ENCODE assay signal across 24 mouse cellular contexts in genomic region chr12:12294380-12295171, GRCm38 (mm10). TPM values are rescaled to one million over a fixed set of nuclear protein-coding genes. Genes with fewer than 3 reads are reported as not detected.
A peak's percentile ranks its signal among the peaks of the same experiment; 100 is the strongest.
DNase-seq lines count a peak whose midpoint lies in the region; ATAC-seq and TF ChIP-seq lines count a peak whose summit lies in the region.
"Had no signal": no experiment of that assay in that cellular context is flagged by ENCODE, and none has a peak within 500 bp of the region (broad histone marks: within the 10 kb centered on the region; RNA-seq: fewer than 3 reads in every experiment).

No protein-coding gene starts in this region.

- TF ChIP-seq CTCF in liver, postnatal 0 days (IDR thresholded peaks at IDR 0.05; ENCODE audit: low read depth) = no peak
- TF ChIP-seq CTCF in bone marrow macrophage, adult 2 months (IDR thresholded peaks at IDR 0.05; ENCODE audit: low read depth, low read length) = no peak

- H3K27me3 ChIP-seq in liver, postnatal 0 days (ENCODE audit: insufficient read depth, low read length) = no peaks in the 10 kb centered on the region
- H3K27me3 ChIP-seq in liver, embryonic 12.5 days (replicated peaks) = no peaks in the 10 kb centered on the region
- no peaks in the 10 kb centered on the region for H3K27me3 ChIP-seq in hindbrain, embryonic 14.5 days (ENCODE audit: control insufficient read depth, insufficient read depth, low read length)
- H3K27me3 ChIP-seq: embryonic facial prominence, embryonic 12.5 days; embryonic facial prominence, embryonic 15.5 days; forebrain, embryonic 12.5 days; forebrain, embryonic 15.5 days; hindbrain, embryonic 12.5 days had no signal

- no peaks in the 10 kb centered on the region for H3K9me3 ChIP-seq in liver, postnatal 0 days (ENCODE audit: low read length)
- H3K9me3 ChIP-seq in liver, embryonic 12.5 days (replicated peaks) = no peaks in the 10 kb centered on the region
- no peaks in the 10 kb centered on the region for H3K9me3 ChIP-seq in hindbrain, embryonic 14.5 days (ENCODE audit: control insufficient read depth, low read length)
- H3K9me3 ChIP-seq: embryonic facial prominence, embryonic 12.5 days; embryonic facial prominence, embryonic 15.5 days; forebrain, embryonic 12.5 days; forebrain, embryonic 15.5 days; hindbrain, embryonic 12.5 days had no signal

- H3K4me2 ChIP-seq in liver, postnatal 0 days (ENCODE audit: low read depth, low read length) = no peak overlapping the region
- no peak overlapping the region for H3K4me2 ChIP-seq in liver, embryonic 12.5 days
- H3K4me2 ChIP-seq in hindbrain, embryonic 14.5 days (replicated peaks) = no peak overlapping the region
- H3K4me2 ChIP-seq: embryonic facial prominence, embryonic 12.5 days; embryonic facial prominence, embryonic 15.5 days; forebrain, embryonic 12.5 days; forebrain, embryonic 15.5 days; heart, embryonic 11.5 days; hindbrain, embryonic 12.5 days had no signal

- ATAC-seq in liver, postnatal 0 days = peak; percentile 44
- ATAC-seq in liver, embryonic 12.5 days = no peak
- ATAC-seq in megakaryocyte, adult 5-6 weeks (ENCODE audit: poor library complexity, severe bottlenecking) = peak; percentile 87
- ATAC-seq in monocyte, adult 5-6 weeks (replicated peaks; ENCODE audit: insufficient number of reproducible peaks, low FRiP score, low TSS enrichment, poor library complexity, severe bottlenecking) = peak; percentile 67
- no peak for ATAC-seq in hindbrain, embryonic 14.5 days (ENCODE audit: low FRiP score)
- ATAC-seq: activated CD4-positive, CD25-positive, alpha-beta regulatory T cell, adult 4 months; forebrain, embryonic 15.5 days; hindbrain, embryonic 16.5 days had no signal

- no peak for DNase-seq in liver, postnatal 0 days
- no peak for DNase-seq in frontal cortex, adult 2 months (ENCODE audit: extremely low spot score in 1 of 2, low spot score in 1 of 2)
- DNase-seq in hindbrain, embryonic 14.5 days (ENCODE audit: low spot score) = no peak
- DNase-seq in spleen, postnatal 36 days (ENCODE audit: low spot score in 2 of 2) = no peak
- DNase-seq: adrenal gland, adult 8-10 months; adrenal gland, postnatal 25 days; cerebellum, adult 18-20 months; cerebellum, adult 9-10 months; cerebellum, postnatal 14 days; gastrocnemius, postnatal 10 days; gastrocnemius, postnatal 36 days; heart, adult 11 months had no signal

- no peak overlapping the region for H3K27ac ChIP-seq in liver, postnatal 0 days (ENCODE audit: low read depth)
- no peak overlapping the region for H3K27ac ChIP-seq in liver, embryonic 12.5 days
- H3K27ac ChIP-seq in bone marrow macrophage, adult 2 months (ENCODE audit: insufficient read depth, low read depth, low read length) = peak overlapping the region; percentile 18; the same call in 1 of the 2 replicates
- H3K27ac ChIP-seq in hindbrain, embryonic 14.5 days = no peak overlapping the region
- H3K27ac ChIP-seq: embryonic facial prominence, embryonic 12.5 days; embryonic facial prominence, embryonic 15.5 days; forebrain, embryonic 12.5 days; forebrain, embryonic 15.5 days; hindbrain, embryonic 12.5 days had no signal

- WGBS in liver, postnatal 0 days (ENCODE audit: insufficient replicate concordance) = 74% methylated on average over 5 of the region's 5 CpGs
- 66% methylated on average over 5 of the region's 5 CpGs for whole genome bisulfite sequencing in liver, embryonic 12.5 days (ENCODE audit: insufficient replicate concordance)
- WGBS in hindbrain, embryonic 14.5 days = 95% methylated on average over 5 of the region's 5 CpGs

- H3K9ac ChIP-seq in liver, postnatal 0 days (replicated peaks) = no peak overlapping the region
- H3K9ac ChIP-seq in liver, embryonic 12.5 days = no peak overlapping the region
- no peak overlapping the region for H3K9ac ChIP-seq in hindbrain, embryonic 14.5 days
- H3K9ac ChIP-seq: embryonic facial prominence, embryonic 12.5 days; embryonic facial prominence, embryonic 15.5 days; forebrain, embryonic 12.5 days; forebrain, embryonic 15.5 days; hindbrain, embryonic 12.5 days had no signal

- H3K4me1 ChIP-seq in liver, postnatal 0 days (ENCODE audit: insufficient read depth) = 0 out of 2 replicates have a peak, but pooled peaks cover 3% of the 10 kb centered on the region
- no peaks in the 10 kb centered on the region for H3K4me1 ChIP-seq in liver, embryonic 12.5 days
- peaks cover 48% of the 10 kb centered on the region for H3K4me1 ChIP-seq in bone marrow macrophage, adult 2 months (ENCODE audit: control insufficient read depth, insufficient read depth, low read length)
- peaks cover 8% of the 10 kb centered on the region for H3K4me1 ChIP-seq in hindbrain, embryonic 14.5 days (replicated peaks; ENCODE audit: control insufficient read depth, insufficient read depth, low read length)
- H3K4me1 ChIP-seq: embryonic facial prominence, embryonic 12.5 days had no signal

- TF ChIP-seq EP300 in liver, postnatal 0 days (IDR thresholded peaks at IDR 0.05; ENCODE audit: low read depth) = no peak

- no peak overlapping the region for H3K4me3 ChIP-seq in liver, postnatal 0 days (ENCODE audit: low read depth, low read length)
- no peak overlapping the region for H3K4me3 ChIP-seq in liver, embryonic 12.5 days
- H3K4me3 ChIP-seq in bone marrow macrophage, adult 2 months (ENCODE audit: insufficient read depth, low read length) = no peak overlapping the region
- H3K4me3 ChIP-seq in hindbrain, embryonic 14.5 days (replicated peaks; ENCODE audit: low read length) = no peak overlapping the region
- H3K4me3 ChIP-seq: embryonic facial prominence, embryonic 12.5 days; embryonic facial prominence, embryonic 15.5 days; forebrain, embryonic 12.5 days; forebrain, embryonic 15.5 days; hindbrain, embryonic 12.5 days had no signal

- no peaks in the 10 kb centered on the region for H3K36me3 ChIP-seq in liver, postnatal 0 days (replicated peaks; ENCODE audit: insufficient read depth, low read length)
- H3K36me3 ChIP-seq in liver, embryonic 12.5 days = no peaks in the 10 kb centered on the region
- H3K36me3 ChIP-seq in hindbrain, embryonic 14.5 days (replicated peaks; ENCODE audit: control insufficient read depth, insufficient read depth) = no peaks in the 10 kb centered on the region
- H3K36me3 ChIP-seq: embryonic facial prominence, embryonic 12.5 days; embryonic facial prominence, embryonic 15.5 days; forebrain, embryonic 12.5 days; forebrain, embryonic 15.5 days; hindbrain, embryonic 12.5 days had no signal

- TF ChIP-seq POLR2A in bone marrow macrophage, adult 2 months (IDR thresholded peaks at IDR 0.05; ENCODE audit: borderline replicate concordance, low read depth, low read length) = no peak

RNA-seq across cellular contexts. Expression of gene Fam49a, which starts 32.6 kb away (rescaled TPM):
- 2.7 and 3.2 TPM in 2 replicates for polyA plus RNA-seq in liver, postnatal 0 days (2015; fragmentation: Nextera tagmentation; extraction: Ambion mirVana)
- 3.8 and 4.1 TPM in 2 replicates for polyA plus RNA-seq in liver, embryonic 12.5 days (2016; fragmentation: Nextera tagmentation; extraction: Ambion mirVana)
- 68.2 and 82.8 TPM in 2 replicates for polyA plus RNA-seq in bone marrow macrophage, adult 2 months (2012; ENCODE audit: insufficient read depth, insufficient read length, missing spikeins)
- total RNA-seq in megakaryocyte, adult 5-6 weeks (2015) = 55.9 and 61.4 TPM in 2 replicates
- 59.8 and 63.4 TPM in 2 replicates for total RNA-seq in megakaryocyte, adult 5-6 weeks (2017)
- total RNA-seq in monocyte, adult 5-6 weeks (2017) = 246 to 301 TPM (median 285 TPM) in 3 replicates
- polyA plus RNA-seq in frontal cortex, adult 2 months (2012; rRNA removed) = 65.5 and 77.3 TPM in 2 replicates
- 66.3 and 80.7 TPM in 2 replicates for polyA plus RNA-seq in hindbrain, embryonic 14.5 days (2014; fragmentation: Nextera tagmentation; extraction: Ambion mirVana)

Comparison
In these comparisons a context has a peak if more than half of its experiments do, and no peak if none do; other contexts are left out.
1. ATAC-seq: peak in liver, postnatal 0 days (single experiment), megakaryocyte, adult 5-6 weeks (single experiment) and monocyte, adult 5-6 weeks (single experiment); none in liver, embryonic 12.5 days (single experiment) and hindbrain, embryonic 14.5 days (single experiment).
2. RNA of gene Fam49a, which starts 32.6 kb away (polyA plus RNA-seq): 68.2 to 82.8 TPM in bone marrow macrophage, adult 2 months, 65.5 to 77.3 TPM in frontal cortex, adult 2 months and 66.3 to 80.7 TPM in hindbrain, embryonic 14.5 days; 3.8 to 4.1 TPM in liver, embryonic 12.5 days and 2.7 to 3.2 TPM in liver, postnatal 0 days; every median in the first group is over 10 times any median in the second.